Mouse (Mus musculus): ENCODE data around the gene Akap8l.

Akap8l gene

GRCm38 (mm10) chr17:32356766-32357760 lies 6.7 kb upstream of the Akap8l start:
- no peak for DNase-seq

- no peak for DNase-seq
Measured at GRCm38 (mm10) chr17:32356281-32356680, 5.9 kb upstream of the Akap8l start.

GRCm38 (mm10) chr17:32355031-32355430 lies 4.6 kb upstream of the Akap8l start:
- no peak for DNase-seq

GRCm38 (mm10) chr17:32354211-32354610 lies 3.8 kb upstream of the Akap8l start:
- DNase-seq: no peak

GRCm38 (mm10) chr17:32353696-32354095 lies 3.3 kb upstream of the Akap8l start:
- peak; percentile 87 for DNase-seq

GRCm38 (mm10) chr17:32351726-32352125 lies 1.3 kb upstream of the Akap8l start:
- no peak for DNase-seq

- no peak for DNase-seq
Measured at GRCm38 (mm10) chr17:32351269-32351668, 862 bp upstream of the Akap8l start.

GRCm38 (mm10) chr17:32349851-32350381 lies 491 bp downstream of the Akap8l start:
- DNase-seq: no peak

- peak; percentile 52 for DNase-seq
Measured at GRCm38 (mm10) chr17:32349037-32349732, 1.2 kb downstream of the Akap8l start.

- DNase-seq: no peak
Measured at GRCm38 (mm10) chr17:32348406-32348805, 2.0 kb downstream of the Akap8l start.

GRCm38 (mm10) chr17:32341102-32341501 lies 9.3 kb downstream of the Akap8l start:
- no peak for DNase-seq

- no peak for DNase-seq
Measured at GRCm38 (mm10) chr17:32340110-32340509, 10.3 kb downstream of the Akap8l start.

- no peak for DNase-seq
Measured at GRCm38 (mm10) chr17:32335869-32336268, 14.5 kb downstream of the Akap8l start.

- DNase-seq: no peak
Measured at GRCm38 (mm10) chr17:32334921-32335320, 15.5 kb downstream of the Akap8l start.

- no peak for DNase-seq
Measured at GRCm38 (mm10) chr17:32333675-32334303, 16.6 kb downstream of the Akap8l start.

- no peak for DNase-seq
Measured at GRCm38 (mm10) chr17:32327501-32327900, 22.9 kb downstream of the Akap8l start.

- DNase-seq: no peak
Measured at GRCm38 (mm10) chr17:32322809-32323208, 27.6 kb downstream of the Akap8l start.

- DNase-seq: no peak
Measured at GRCm38 (mm10) chr17:32321836-32322235, 28.6 kb downstream of the Akap8l start.

- no peak for DNase-seq
Measured at GRCm38 (mm10) chr17:32321390-32321734, 29.0 kb downstream of the Akap8l start.

- DNase-seq: peak; percentile 98
Measured at GRCm38 (mm10) chr17:32320597-32321389, 29.6 kb downstream of the Akap8l start, which contains the start of gene Akap8. TSS of gene Akap8 (minus strand) at chr17:32321238.

GRCm38 (mm10) chr17:32319950-32320349 lies 30.5 kb downstream of the Akap8l start:
- no peak for DNase-seq

GRCm38 (mm10) chr17:32317708-32318107 lies 32.7 kb downstream of the Akap8l start:
- DNase-seq: no peak
